Mouse (Mus musculus): Measurements from ENCODE around the gene Phka2.

Phka2 gene

DNA sequence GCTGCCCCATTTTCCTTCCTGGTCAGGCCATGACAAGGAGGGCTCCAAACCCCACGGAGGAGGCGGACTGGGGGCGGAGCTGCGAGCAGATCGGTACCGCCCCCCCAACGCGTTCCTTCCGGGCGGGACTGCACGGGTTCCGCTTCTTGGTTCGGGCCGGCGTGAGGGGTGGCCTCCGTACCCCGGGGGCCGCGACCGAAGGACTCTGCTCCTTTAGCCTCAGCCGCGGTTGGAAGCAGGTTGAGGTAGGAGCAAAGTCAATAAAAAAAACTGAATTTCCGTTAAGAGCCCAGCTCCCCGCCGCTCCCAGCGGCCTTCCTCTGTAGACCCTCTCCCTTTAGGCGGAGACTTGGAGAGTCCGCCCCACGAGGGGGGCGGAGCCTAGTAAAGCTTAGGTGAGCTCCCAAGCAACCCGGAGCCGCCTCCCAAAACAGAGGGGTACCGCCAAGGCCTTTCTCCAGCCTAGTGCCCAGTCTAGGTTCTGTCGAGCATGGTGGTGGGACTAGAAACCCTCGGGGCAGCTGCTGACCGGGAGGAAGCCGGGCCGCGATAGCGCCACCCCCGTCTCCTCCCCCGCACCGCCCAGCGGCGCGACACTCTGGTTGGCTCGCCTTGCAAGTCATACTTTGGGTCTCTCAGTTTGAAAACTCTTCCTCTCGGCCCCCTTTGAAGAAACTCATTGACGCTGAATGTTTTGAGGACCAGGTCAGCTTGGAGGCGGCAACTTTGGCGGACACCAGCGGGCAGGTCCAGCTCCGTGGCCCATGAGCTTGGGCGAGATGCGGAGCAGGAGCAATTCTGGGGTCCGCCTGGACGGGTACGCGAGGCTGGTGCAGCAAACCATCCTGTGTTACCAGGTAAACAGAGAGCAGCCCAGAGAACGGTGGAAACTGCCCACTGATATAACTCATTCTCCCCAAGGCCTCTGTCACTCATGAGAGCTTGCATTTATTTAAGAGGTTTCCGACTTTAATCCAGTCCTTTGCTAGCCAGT lies at the start of gene Phka2:
Gene Phka2 (plus strand): TSS at position 119 of the 994 bp plus-strand sequence.
- peak; percentile 79 to 86 for DNase-seq

DNA sequence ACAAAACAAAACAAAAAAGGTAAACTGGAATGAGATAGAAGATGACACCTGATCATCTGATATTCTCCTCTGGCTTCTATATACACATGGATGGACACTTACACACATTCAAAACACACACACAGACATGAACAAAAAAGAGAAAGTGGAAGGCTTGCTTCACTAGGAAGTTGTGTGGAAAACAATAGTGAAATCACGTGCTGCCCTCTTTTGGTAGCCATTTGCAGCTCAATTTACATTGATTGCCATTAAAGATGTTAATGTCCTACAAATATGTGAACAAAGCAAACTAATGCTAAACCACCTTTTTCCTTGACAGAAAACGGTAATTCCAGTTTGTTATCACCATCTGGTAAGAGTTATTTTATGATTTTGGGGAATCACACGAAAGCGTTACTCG lies 46.3 kb upstream of the Phka2 start:
- peak in 1 of 2 experiments; percentile 9 for DNase-seq

DNA sequence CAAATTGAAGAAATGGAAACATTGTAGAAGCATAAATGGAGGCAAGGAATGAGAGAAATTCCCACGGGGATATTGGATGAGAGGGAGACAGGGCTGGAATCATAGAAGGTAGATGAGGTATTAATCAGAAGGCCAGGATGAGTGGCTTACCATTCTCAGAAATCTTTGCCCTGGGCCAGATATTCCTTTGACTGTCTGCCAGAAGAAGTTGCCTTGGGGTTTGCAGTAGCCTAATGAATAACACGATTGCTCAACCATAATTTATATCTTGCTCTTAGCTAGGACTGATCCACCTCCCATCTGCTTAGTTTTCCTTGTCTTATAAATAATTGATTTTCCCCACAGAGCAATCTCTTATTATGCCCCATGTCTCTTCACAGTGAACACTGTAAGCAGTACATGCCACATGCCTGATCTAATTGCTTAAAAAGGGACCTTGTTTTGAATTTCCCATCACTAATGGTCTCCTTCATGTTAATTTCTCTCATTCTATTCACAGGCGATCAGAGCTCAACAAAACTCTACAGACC lies 30.6 kb upstream of the Phka2 start:
- DNase-seq = peak in 1 of 2 experiments; percentile 3

DNA sequence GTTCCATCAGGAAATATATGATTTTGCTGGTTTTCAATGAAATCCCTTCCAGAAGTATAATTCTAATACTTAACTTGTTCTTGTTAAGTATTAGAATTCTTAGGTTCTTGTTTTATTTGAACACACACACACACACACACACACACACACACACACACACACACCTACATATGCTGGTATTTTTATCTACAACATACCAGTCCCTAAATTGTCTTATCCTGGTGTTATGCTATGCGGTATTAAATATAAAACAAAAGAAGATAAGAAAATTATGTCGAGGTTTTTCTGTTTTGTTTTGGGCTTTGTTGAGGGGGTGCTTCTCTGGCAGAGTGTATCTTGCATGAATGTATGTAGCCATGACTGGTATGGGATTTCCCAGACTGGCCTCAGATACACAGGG lies 12.2 kb upstream of the Phka2 start:
- DNase-seq = no peak

- DNase-seq = no peak
These were observed 7.6 kb upstream of the Phka2 start for GRCm38 (mm10) chrX:160494333-160494732.

GRCm38 (mm10) chrX:160494921-160495320 lies 7.0 kb upstream of the Phka2 start:
- DNase-seq = no peak

DNA sequence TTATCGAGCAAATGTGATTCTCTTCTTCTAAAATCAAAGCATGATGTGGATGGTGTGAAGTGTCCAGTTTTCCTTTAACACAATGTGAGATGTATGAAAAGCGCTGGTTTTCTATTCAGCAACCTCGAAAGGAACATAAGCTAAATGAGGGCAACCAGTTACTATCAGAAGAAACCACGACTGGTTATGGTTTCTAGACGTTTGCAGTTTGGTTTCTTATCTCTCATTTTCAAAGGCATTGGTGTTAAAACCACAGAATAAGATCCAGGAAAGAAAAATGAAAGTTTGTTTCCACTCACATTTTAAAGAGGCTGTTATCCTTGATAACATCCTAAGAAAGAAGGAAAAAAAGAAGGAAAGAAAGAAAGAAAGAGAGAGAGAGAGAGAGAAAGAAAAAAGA lies 5.5 kb upstream of the Phka2 start:
- no peak for DNase-seq

DNA sequence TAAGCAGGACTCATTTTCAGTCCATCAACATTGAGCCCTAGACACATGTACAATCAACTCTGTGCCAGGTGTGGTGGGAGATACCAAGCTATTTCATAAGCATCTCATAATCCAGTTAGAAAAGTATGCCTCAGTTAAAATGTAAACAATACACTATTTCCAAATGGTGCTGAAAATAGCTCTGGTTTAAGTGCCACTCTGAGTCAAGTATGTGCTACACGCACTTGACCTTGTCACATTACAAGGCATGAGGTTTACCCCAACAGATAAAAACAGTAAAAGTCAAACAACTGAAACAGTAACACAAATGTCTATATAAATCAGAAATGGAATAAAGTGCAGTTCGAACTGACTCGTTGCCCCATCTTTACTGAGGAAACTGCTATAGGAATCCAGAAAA lies 871 bp upstream of the Phka2 start:
- DNase-seq = no peak

DNA sequence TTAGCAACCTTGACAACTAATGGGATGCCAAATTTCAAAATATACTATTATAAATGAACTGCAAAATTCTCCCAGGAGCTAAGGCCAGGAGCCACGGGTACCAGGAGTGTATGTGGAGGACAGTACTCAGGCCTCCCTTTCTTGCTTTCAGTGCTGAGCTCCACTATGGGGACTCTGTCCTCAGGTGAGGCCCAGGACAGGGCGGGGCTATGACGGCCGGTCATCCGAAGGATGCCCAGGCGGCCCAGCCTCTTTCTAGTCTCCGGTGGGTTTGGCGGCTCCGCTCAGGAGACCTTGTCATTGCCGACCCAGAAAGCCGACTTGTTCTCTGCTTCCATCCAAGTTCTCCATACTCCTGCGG lies 299 bp upstream of the Phka2 start:
- no peak for DNase-seq

DNA sequence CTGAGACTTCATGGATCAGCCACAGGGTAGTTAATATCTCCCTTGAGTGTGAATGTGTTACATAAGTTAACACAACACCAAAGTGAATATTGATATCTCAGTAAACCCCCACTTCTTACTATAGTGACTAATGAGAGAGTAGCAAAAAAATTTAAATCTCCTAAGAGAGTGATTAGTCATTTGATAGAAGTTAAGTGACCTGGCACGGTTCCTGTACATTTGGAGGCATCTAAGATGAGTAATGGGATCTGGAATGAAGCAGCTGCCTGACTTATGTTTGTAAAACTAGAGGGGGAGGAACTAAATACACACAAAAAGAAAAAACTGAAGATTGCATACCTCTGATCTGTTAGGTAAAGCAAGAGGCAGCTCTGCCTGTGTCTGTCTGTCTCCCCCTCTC lies 7.1 kb downstream of the Phka2 start:
- DNase-seq = no peak

DNA sequence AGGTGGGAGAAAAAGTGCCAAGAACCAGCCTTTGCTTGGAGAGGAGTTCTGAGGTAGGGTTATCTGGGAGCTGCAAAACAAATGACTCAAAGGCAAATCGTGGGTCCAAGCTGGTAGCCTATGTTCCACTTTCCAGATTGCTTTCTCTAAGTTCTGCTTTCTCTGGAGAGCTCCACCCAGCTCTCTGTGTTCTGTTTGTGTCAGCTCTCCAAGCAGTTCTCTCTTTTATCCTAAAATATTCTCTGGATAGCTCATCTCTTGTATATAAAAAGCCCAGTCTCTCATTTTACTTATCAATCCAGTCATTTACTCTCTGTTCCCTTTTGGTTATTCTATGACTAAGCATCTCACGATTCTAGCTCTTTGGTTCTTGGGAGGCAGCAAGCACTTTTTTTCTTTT lies 8.2 kb downstream of the Phka2 start:
- DNase-seq = no peak

DNA sequence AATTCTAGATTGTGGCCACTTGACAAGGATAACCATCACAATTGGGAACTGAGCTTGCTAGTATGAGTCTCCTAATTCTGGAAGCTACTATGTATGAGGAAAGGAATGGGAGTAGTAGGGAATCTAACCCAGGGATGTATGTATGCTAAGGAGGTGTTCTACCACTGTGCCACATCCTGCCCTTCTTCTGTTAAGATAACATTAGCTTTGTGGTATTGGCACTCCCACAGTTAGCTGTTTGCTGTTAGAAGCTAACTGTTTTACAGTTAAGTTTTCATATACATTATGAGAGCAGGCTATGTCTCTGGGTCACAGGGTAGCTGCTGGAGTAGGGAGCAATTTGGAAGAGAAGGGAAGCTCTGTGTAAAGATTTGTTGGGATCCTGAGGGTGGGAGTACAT lies 14.1 kb downstream of the Phka2 start:
- DNase-seq = no peak

DNA sequence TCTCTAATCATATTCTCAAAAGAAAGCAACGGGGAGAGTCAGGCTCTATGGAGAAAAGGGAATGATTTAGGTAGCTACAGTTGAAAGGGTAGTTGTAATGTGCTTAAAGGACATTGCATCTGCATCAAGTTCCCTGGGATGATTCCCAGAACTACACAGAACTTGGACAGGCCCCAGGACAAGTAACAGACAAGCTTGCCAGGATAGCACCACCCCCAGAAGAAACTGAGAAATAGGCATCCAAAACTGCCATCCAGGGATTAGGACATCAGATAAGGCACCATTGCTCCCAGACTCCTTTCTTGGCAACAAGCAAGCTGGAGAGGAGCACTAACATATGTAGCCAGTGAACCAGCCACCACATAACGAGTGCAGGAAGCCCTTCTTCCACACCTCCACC lies 40.8 kb downstream of the Phka2 start:
- DNase-seq = no peak

GRCm38 (mm10) chrX:160548875-160549274 lies 46.9 kb downstream of the Phka2 start:
- DNase-seq = peak in 1 of 2 experiments; percentile 4

GRCm38 (mm10) chrX:160552066-160552465 lies 50.1 kb downstream of the Phka2 start:
- no peak for DNase-seq

DNA sequence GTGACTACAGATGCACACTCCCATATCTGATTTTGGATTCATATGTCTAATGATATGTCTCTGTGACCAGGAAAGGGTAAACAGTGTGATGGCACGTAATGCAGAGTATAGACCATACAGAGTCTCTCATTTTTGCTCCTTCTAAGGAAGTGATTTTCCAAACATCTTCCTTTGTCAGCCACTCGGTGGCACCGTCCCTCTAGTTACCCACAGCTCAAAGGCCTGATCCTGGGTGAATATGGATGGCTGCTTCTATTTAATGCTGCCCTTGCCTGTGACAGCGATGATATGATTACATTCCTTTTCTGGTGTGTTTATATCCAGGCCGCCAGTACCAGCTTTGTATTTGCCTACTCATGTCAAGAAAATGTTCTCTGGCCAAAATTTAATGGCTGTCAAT lies 81.6 kb downstream of the Phka2 start:
- DNase-seq = no peak

DNA sequence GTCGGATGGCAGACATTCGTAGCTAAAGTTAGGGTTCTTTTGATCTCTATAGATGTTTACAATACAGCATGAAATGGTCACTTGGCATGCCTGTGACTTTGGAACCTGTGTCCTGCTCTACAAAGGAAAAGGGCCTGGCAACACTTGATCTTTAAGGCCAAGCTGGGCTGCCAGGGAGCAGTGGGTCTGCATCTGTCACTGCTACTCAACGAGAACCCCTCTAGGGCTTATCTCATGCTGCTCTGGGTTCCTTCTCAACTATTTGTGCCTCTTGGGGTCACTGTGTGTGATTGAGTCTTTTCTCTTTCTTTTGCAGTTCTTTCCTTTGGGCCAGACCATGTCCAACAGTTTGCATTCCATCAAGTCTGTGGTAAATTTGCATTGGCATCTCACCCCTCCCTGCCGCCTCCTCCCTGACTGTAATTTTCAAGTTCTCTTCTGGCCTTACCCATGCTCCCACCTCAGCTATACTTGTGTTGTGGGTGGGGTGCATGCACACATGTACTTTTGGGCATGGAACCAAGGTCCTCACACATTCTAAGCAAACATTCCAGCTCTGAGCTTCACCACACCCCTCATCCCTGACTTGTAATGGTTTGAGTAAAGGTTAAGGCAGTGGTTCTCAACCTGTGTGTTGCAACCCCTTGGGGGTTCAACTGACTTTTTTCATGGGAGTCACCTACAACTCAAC lies 82.3 kb downstream of the Phka2 start:
- DNase-seq = no peak

- DNase-seq = no peak
These were observed 83.1 kb downstream of the Phka2 start for GRCm38 (mm10) chrX:160585110-160585509.

- no peak for DNase-seq
These were observed 86.6 kb downstream of the Phka2 start for GRCm38 (mm10) chrX:160588523-160588922.

DNA sequence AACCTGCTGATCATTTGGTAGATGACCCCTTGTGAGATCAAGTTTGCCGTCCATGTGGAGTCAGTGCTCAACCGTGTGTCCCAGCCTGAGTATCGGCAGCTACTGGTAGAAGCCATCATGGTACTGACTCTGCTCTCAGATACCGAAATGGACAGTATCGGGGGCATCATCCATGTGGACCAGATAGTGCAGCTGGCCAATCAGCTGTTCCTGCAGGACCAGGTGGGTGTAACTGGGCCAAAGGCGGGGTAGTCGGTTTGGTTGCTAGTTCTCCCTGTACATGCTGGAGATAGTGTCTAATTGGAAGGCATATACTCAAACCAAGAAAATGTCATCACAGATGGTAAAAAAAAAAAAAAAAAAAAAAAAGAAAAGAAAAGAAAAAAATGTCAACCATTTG lies 88.2 kb downstream of the Phka2 start:
- no peak for DNase-seq

- DNase-seq = no peak
These were observed 91.0 kb downstream of the Phka2 start for GRCm38 (mm10) chrX:160592933-160593332.

DNA sequence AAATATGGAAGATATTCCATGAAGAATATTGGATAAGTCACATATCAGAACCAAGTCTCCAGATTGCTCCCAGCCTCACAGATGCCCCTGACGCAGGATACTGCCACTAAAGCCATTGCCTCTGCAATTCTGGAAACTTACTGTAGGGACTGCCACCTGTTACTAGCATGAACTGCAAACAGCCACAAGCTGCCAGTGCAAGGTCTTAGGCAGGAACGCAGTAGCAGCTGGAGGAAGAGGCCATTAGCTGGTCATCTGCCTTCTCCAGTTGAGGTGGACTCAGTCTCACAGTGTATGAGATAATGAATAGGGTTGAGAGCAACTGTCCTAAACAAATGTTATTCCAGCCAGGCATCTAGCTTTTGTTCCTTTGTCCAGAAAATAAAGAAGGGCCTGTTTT lies 96.1 kb downstream of the Phka2 start:
- no peak for DNase-seq

DNA sequence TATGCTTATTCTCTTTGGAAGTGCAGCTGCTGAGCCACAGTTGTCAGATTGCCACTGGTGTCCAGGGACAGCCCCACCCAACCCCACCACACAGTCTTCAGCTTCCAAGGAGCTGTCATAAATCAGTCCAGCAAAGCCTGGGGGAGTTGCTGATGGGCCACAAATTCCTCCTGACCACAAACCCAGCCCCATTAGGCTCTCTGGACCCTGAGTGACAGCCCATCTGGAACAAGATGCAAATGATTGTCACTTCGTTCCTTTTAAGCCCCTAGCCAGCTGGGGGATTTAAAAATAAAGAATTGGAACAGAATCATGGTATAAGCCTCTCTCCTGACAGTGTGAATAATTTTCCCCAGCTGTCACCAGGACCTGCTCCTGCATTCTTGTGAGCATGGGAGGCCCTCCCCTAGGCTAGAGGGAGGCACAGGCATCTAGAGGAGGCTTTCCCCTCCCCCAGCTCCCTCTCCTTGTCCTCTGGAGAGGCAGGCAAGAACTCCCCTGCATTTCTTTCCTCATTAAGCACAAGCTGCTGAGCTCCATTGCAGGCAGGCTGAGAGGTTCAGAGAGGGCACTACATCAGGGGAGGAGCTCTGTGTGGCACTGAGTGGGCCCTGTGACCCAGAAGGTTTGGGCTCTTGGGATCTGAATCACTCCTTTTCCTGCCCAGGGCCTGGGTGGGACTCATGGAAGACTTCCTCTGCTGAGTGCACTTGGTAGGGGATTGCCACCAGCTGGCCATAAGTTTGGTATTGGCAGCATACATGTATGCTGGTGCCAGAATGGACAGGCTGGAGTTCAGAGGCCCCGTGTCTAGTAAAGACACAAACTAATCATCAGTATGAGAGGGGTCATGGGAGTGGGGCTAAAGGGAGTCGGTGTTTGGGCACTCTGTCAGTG lies 96.8 kb downstream of the Phka2 start:
- peak; percentile 7 to 20 for DNase-seq
